Mouse (Mus musculus): Measurements from ENCODE around the gene Kif15. TPM values are rescaled to one million over a fixed set of nuclear protein-coding genes. Genes with fewer than 3 reads are reported as not detected.

The Kif15 gene
- polyA plus RNA-seq, 1 experiment: 108 TPM

DNA sequence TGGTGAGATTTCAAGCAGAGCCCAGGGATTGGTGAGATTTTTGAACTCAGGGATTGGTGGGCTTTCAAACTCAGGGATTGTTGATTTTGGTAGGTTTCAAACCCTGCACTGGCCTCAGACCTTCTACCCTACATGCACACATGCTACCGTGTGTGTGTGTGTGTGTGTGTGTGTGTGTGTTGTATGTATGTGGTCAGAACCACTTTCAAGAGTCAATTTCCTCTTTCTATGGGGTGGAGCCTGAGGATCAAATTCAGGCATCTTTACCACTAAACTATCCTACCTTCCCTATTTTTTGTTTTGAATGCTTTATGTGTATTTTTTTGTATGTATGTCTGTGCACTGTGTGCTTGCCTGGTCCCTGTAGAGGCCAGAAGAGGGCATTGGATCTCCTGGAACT, 96.8 kb downstream of the Kif15 start:
- no peak overlapping the region for H3K27ac ChIP-seq (ENCODE audit: control insufficient read depth, insufficient read depth, low read depth, low read length, poor library complexity)
- 0% methylated on average over 1 of the region's 1 CpGs for WGBS
- H3K4me3 ChIP-seq (replicated peaks; ENCODE audit: control insufficient read depth, low read depth, low read length): no peak overlapping the region
- TF ChIP-seq CTCF (IDR thresholded peaks at IDR 0.05; ENCODE audit: control insufficient read depth, insufficient read depth, low read length) (no peak), POLR2A (IDR thresholded peaks at IDR 0.05; ENCODE audit: borderline replicate concordance, control insufficient read depth, low read depth, low read length) (no peak)
- no peaks in the 10 kb centered on the region; the same call in 1 of the 2 replicates for H3K4me1 ChIP-seq (ENCODE audit: control insufficient read depth, insufficient read depth, low read length)

DNA sequence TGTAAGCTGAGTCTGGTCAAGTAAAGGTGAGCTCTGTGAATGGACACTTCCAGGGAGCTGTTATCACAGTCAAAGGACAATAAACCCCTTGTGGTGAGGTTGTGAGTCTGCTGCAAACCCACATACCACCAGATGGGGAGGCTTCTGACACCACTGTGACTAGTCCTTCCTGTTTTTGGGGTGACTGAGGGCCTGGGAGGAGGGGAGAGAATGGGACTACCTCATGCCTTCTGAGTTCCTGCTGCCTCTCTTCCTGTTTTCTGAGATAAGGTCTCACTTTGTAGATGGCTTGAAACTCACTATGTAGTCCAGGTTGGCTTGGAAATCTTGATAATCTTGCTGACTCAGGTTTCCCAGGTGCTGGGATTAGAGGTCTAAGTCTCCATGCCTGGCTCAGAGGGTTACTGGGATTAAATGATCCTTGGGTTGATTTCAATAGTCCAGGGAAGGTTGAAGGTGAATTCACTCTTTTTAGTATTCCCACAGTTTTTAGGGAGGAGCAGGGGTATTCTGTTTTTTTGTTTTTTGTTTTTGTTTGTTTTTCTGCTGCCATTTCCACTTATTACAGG, 108.0 kb downstream of the Kif15 start:
- Histone ChIP-seq H3K4me3 (replicated peaks; ENCODE audit: control insufficient read depth, low read depth, low read length) (no peak overlapping the region), H3K27ac (ENCODE audit: control insufficient read depth, insufficient read depth, low read depth, low read length, poor library complexity) (no peak overlapping the region; the same call in 1 of the 2 replicates), H3K4me1 (ENCODE audit: control insufficient read depth, insufficient read depth, low read length) (no peaks in the 10 kb centered on the region; the same call in 1 of the 2 replicates)
- TF ChIP-seq CTCF (IDR thresholded peaks at IDR 0.05; ENCODE audit: control insufficient read depth, insufficient read depth, low read length) (peak; percentile 41; the same call in 1 of the 2 replicates), POLR2A (IDR thresholded peaks at IDR 0.05; ENCODE audit: borderline replicate concordance, control insufficient read depth, low read depth, low read length) (no peak)

DNA sequence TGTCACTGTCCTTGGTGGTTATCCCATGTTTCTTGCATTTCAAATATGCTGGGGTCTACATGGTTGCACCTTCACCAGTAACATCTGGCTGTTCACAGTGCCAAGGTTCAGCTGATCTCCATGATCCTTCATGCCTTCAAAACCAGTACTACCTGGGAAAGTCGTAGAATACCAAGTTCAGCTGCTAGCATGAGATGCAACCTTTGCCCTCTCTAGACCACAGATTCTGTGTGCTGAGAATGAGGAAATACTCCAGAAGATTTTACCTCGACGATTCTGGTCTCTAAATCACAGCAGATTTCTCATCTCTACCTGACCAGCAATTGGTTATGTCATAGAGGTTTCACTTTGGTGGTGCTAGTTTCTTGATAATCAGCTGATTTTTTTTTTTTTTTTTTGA, 109.3 kb downstream of the Kif15 start:
- TF ChIP-seq CTCF (IDR thresholded peaks at IDR 0.05; ENCODE audit: control insufficient read depth, insufficient read depth, low read length) (no peak), POLR2A (IDR thresholded peaks at IDR 0.05; ENCODE audit: borderline replicate concordance, control insufficient read depth, low read depth, low read length) (no peak)
- 43% methylated on average over 3 of the region's 3 CpGs for WGBS
- no peak overlapping the region for H3K4me3 ChIP-seq (replicated peaks; ENCODE audit: control insufficient read depth, low read depth, low read length)

More for the DNA sequence above, 109.3 kb downstream of the Kif15 start:
- no peak overlapping the region for H3K27ac ChIP-seq (ENCODE audit: control insufficient read depth, insufficient read depth, low read depth, low read length, poor library complexity)
- no peaks in the 10 kb centered on the region; the same call in 1 of the 2 replicates for H3K4me1 ChIP-seq (ENCODE audit: control insufficient read depth, insufficient read depth, low read length)

Other genes with a start within 250 kb of the Kif15 start
- not detected in 2 replicates for gene Topaz1, start 203.7 kb upstream of the Kif15 start, polyA plus RNA-seq (2011; ENCODE audit: insufficient read depth, insufficient read length, low replicate concordance, missing spikeins)
- 1.5 and 2.6 TPM in 2 replicates for gene Tcaim, start 145.5 kb upstream of the Kif15 start, polyA plus RNA-seq (2011; ENCODE audit: insufficient read depth, insufficient read length, low replicate concordance, missing spikeins)
- not detected in 2 replicates for gene Gm35549, start 107.0 kb upstream of the Kif15 start, polyA plus RNA-seq (2011; ENCODE audit: insufficient read depth, insufficient read length, low replicate concordance, missing spikeins)
- 11.4 and 26.8 TPM in 2 replicates for gene Zfp445, start 85.0 kb upstream of the Kif15 start, polyA plus RNA-seq (2011; ENCODE audit: insufficient read depth, insufficient read length, low replicate concordance, missing spikeins)
- gene Zkscan7, start 65.4 kb upstream of the Kif15 start, polyA plus RNA-seq (2011; ENCODE audit: insufficient read depth, insufficient read length, low replicate concordance, missing spikeins): 0.40 and 1.5 TPM in 2 replicates
- 1.8 TPM in 1 of 2 replicates, not detected in the other for gene Zfp105, start 28.0 kb upstream of the Kif15 start, polyA plus RNA-seq (2011; ENCODE audit: insufficient read depth, insufficient read length, low replicate concordance, missing spikeins)
- gene 1110059G10Rik, start within 50 bp of the Kif15 start, polyA plus RNA-seq (2011; ENCODE audit: insufficient read depth, insufficient read length, low replicate concordance, missing spikeins): 10.9 and 20.8 TPM in 2 replicates
- gene Tmem42, start 70.3 kb downstream of the Kif15 start, polyA plus RNA-seq (2011; ENCODE audit: insufficient read depth, insufficient read length, low replicate concordance, missing spikeins): 2.2 and 13.3 TPM in 2 replicates
- 0.47 TPM in 1 of 2 replicates, not detected in the other for gene Tgm4, start 83.7 kb downstream of the Kif15 start, polyA plus RNA-seq (2011; ENCODE audit: insufficient read depth, insufficient read length, low replicate concordance, missing spikeins)
- gene Zdhhc3, start 162.2 kb downstream of the Kif15 start, polyA plus RNA-seq (2011; ENCODE audit: insufficient read depth, insufficient read length, low replicate concordance, missing spikeins): 19.1 and 36.1 TPM in 2 replicates
- 29.5 and 44.4 TPM in 2 replicates for gene Exosc7, start 162.2 kb downstream of the Kif15 start, polyA plus RNA-seq (2011; ENCODE audit: insufficient read depth, insufficient read length, low replicate concordance, missing spikeins)
- 2.0 and 3.1 TPM in 2 replicates for gene Clec3b, start 199.9 kb downstream of the Kif15 start, polyA plus RNA-seq (2011; ENCODE audit: insufficient read depth, insufficient read length, low replicate concordance, missing spikeins)